Mouse (Mus musculus) thymus, postnatal 14 days (tissue): ENCODE measurements around the gene 2210017I01Rik.

Experiments
- DNase-seq: peaks from one replicate; pipeline ENCODE4 v3.0.0; 2021

2210017I01Rik gene

GRCm38 (mm10) chr3:92607392-92607791, at the start of gene 2210017I01Rik:
Gene 2210017I01Rik (minus strand): TSS chr3:92607492.
- no peak for DNase-seq

- DNase-seq, result no peak
These were observed 49.5 kb upstream of the 2210017I01Rik start, which contains the start of gene Lce1b for GRCm38 (mm10) chr3:92656826-92657225. Gene Lce1b (minus strand): TSS chr3:92656926.

GRCm38 (mm10) chr3:92648207-92648606, 40.9 kb upstream of the 2210017I01Rik start, which contains the start of gene Lce1a1:
Gene Lce1a1 (minus strand): TSS chr3:92648307.
- no peak for DNase-seq

- DNase-seq, result no peak
These were observed 32.6 kb upstream of the 2210017I01Rik start for GRCm38 (mm10) chr3:92639854-92640253.

- no peak for DNase-seq
These were observed 31.3 kb upstream of the 2210017I01Rik start for GRCm38 (mm10) chr3:92638653-92638991.

GRCm38 (mm10) chr3:92637745-92638652, 30.7 kb upstream of the 2210017I01Rik start:
- no peak for DNase-seq

GRCm38 (mm10) chr3:92621560-92621959, 14.3 kb upstream of the 2210017I01Rik start, which contains the start of gene Lce6a:
Gene Lce6a (minus strand): TSS chr3:92621660.
- no peak for DNase-seq

- no peak for DNase-seq
These were observed 2.5 kb upstream of the 2210017I01Rik start for GRCm38 (mm10) chr3:92609804-92610203.

GRCm38 (mm10) chr3:92602169-92602568, 5.1 kb downstream of the 2210017I01Rik start:
- DNase-seq, result no peak

- no peak for DNase-seq
These were observed 6.8 kb downstream of the 2210017I01Rik start for GRCm38 (mm10) chr3:92600456-92600855.

GRCm38 (mm10) chr3:92599973-92600372, 7.3 kb downstream of the 2210017I01Rik start:
- DNase-seq, result no peak

GRCm38 (mm10) chr3:92598429-92598828, 8.9 kb downstream of the 2210017I01Rik start:
- DNase-seq, result no peak

GRCm38 (mm10) chr3:92588858-92589257, 18.4 kb downstream of the 2210017I01Rik start, which contains the start of gene Smcp:
Gene Smcp (minus strand): TSS chr3:92588997.
- no peak for DNase-seq

- DNase-seq, result no peak
These were observed 20.1 kb downstream of the 2210017I01Rik start for GRCm38 (mm10) chr3:92587190-92587589.

GRCm38 (mm10) chr3:92585055-92585454, 22.2 kb downstream of the 2210017I01Rik start:
- no peak for DNase-seq

GRCm38 (mm10) chr3:92583164-92583826, 24.0 kb downstream of the 2210017I01Rik start:
- DNase-seq, result no peak

GRCm38 (mm10) chr3:92579508-92579907, 27.8 kb downstream of the 2210017I01Rik start:
- no peak for DNase-seq

GRCm38 (mm10) chr3:92578652-92579413, 28.5 kb downstream of the 2210017I01Rik start:
- DNase-seq, result no peak

GRCm38 (mm10) chr3:92573449-92574041, 33.7 kb downstream of the 2210017I01Rik start, which contains the start of gene Ivl:
Gene Ivl (minus strand): TSS chr3:92573735.
- no peak for DNase-seq

GRCm38 (mm10) chr3:92572514-92573155, 34.7 kb downstream of the 2210017I01Rik start:
- DNase-seq, result no peak

- no peak for DNase-seq
These were observed 38.5 kb downstream of the 2210017I01Rik start for GRCm38 (mm10) chr3:92568752-92569151.

- no peak for DNase-seq
These were observed 41.9 kb downstream of the 2210017I01Rik start for GRCm38 (mm10) chr3:92565418-92565817.
